Mouse (Mus musculus) CH12.LX (cell line): ENCODE results near the gene Itgb7. TPM values are rescaled to one million over a fixed set of nuclear protein-coding genes. Genes with fewer than 3 reads are reported as not detected.

Experiments used
- DNase-seq: peaks from one replicate; pipeline ENCODE4 v3.0.0-alpha.2; 2013; ENCODE audit errors: extremely low read depth
- H3K27ac ChIP-seq: 2 replicates; pipeline ENCODE4 v1.5.1; 2012; ENCODE audit warnings: low read depth, mild to moderate bottlenecking, control low read depth, moderate library complexity; ENCODE audit not compliant: insufficient read depth
- H3K27me3 ChIP-seq: replicated peaks from 2 replicates; pipeline ENCODE3; 2012; ENCODE audit warnings: inconsistent platforms
- H3K36me3 ChIP-seq, 2 experiments: replicated peaks in 1 of 2; 2 replicates each; pipeline versions ENCODE3 to v1.6.1; 2012; ENCODE audit warnings: inconsistent platforms in 1 of 2, low read length in 1 of 2, mild to moderate bottlenecking in 1 of 2, mixed read lengths in 1 of 2, moderate library complexity in 1 of 2; ENCODE audit not compliant: control insufficient read depth in 1 of 2, insufficient read depth in 1 of 2
- H3K4me1 ChIP-seq, 2 experiments: 2 replicates each; pipeline ENCODE4 v1.6.1; 2012; ENCODE audit warnings: inconsistent platforms in 1 of 2, moderate library complexity in 1 of 2; ENCODE audit not compliant: insufficient read depth in 2 of 2, control insufficient read depth in 1 of 2
- H3K4me2 ChIP-seq: 2 replicates; pipeline ENCODE4 v1.6.1; 2012; ENCODE audit warnings: low read depth, mild to moderate bottlenecking, control low read depth; ENCODE audit not compliant: poor library complexity, insufficient read depth, severe bottlenecking
- H3K4me3 ChIP-seq, 3 experiments: fragments of 150-350 bp in 1 of 3; sonication (generic) in 1 of 3; replicated peaks in 1 of 3; 2 replicates each; pipeline versions ENCODE3 to v1.5.1; 2011 to 2012; ENCODE audit warnings: low read depth in 2 of 3, low read length in 2 of 3, mild to moderate bottlenecking in 2 of 3, moderate library complexity in 2 of 3, control low read depth in 1 of 3, improper control_type of control experiment in 1 of 3, inconsistent platforms in 1 of 3, mixed read lengths in 1 of 3; ENCODE audit not compliant: poor library complexity in 1 of 3
- H3K79me2 ChIP-seq: replicated peaks from 2 replicates; pipeline ENCODE4 v1.6.1; 2012; ENCODE audit warnings: mild to moderate bottlenecking, moderate library complexity; ENCODE audit not compliant: control insufficient read depth, poor library complexity, insufficient read depth, severe bottlenecking; ENCODE audit errors: extremely low read depth
- H3K9ac ChIP-seq: 2 replicates; pipeline ENCODE4 v1.6.1; 2012; ENCODE audit warnings: low read depth, mild to moderate bottlenecking, control low read depth, moderate library complexity; ENCODE audit not compliant: insufficient read depth
- H3K9me3 ChIP-seq: replicated peaks from 2 replicates; pipeline ENCODE3; 2012; ENCODE audit warnings: low read length, inconsistent platforms, mixed read lengths
- CHD1 ChIP-seq: IDR thresholded peaks from 2 replicates; pipeline ENCODE4 v1.6.1; 2012; ENCODE audit warnings: low read depth, low read length, improper control_type of control experiment, inconsistent platforms
- ETS1 ChIP-seq: conservative IDR thresholded peaks from 2 replicates; pipeline ENCODE4 v1.6.1; 2012; ENCODE audit warnings: low read depth, mild to moderate bottlenecking, inconsistent platforms, low read length, improper control_type of control experiment, moderate library complexity
- GABPA ChIP-seq: IDR thresholded peaks from 2 replicates; pipeline ENCODE4 v1.6.1; 2012; ENCODE audit warnings: low read depth, low read length, improper control_type of control experiment, inconsistent platforms; ENCODE audit not compliant: insufficient replicate concordance
- HCFC1 ChIP-seq: IDR thresholded peaks from 2 replicates; pipeline ENCODE4 v1.6.1; 2012; ENCODE audit warnings: low read depth, mild to moderate bottlenecking, inconsistent platforms, low read length, improper control_type of control experiment
- IRF4 ChIP-seq: IDR thresholded peaks from 2 replicates; pipeline ENCODE4 v1.6.1; 2014; ENCODE audit warnings: low read depth, mild to moderate bottlenecking, inconsistent platforms, low read length, improper control_type of control experiment
- JUN ChIP-seq: IDR thresholded peaks from 2 replicates; pipeline ENCODE4 v1.6.1; 2011; ENCODE audit warnings: low read depth, mild to moderate bottlenecking, low read length, improper control_type of control experiment, moderate library complexity; ENCODE audit not compliant: insufficient read depth
- JUND ChIP-seq: conservative IDR thresholded peaks from 2 replicates; pipeline ENCODE4 v1.6.1; 2011; ENCODE audit warnings: low read depth, low read length, improper control_type of control experiment
- MAFK ChIP-seq: IDR thresholded peaks from 2 replicates; pipeline ENCODE4 v1.6.1; 2011; ENCODE audit warnings: low read length, improper control_type of control experiment; ENCODE audit not compliant: insufficient replicate concordance
- MAX ChIP-seq: IDR thresholded peaks from 2 replicates; pipeline ENCODE4 v1.6.1; 2011; ENCODE audit warnings: low read length, improper control_type of control experiment
- MAZ ChIP-seq: IDR thresholded peaks from 2 replicates; pipeline ENCODE4 v1.6.1; 2012; ENCODE audit warnings: low read depth, mild to moderate bottlenecking, inconsistent platforms, low read length, improper control_type of control experiment, moderate library complexity
- MXI1 ChIP-seq: IDR thresholded peaks from 2 replicates; pipeline ENCODE4 v1.6.1; 2011; ENCODE audit warnings: mild to moderate bottlenecking, low read depth, low read length, improper control_type of control experiment
- MYC ChIP-seq: IDR thresholded peaks from 2 replicates; pipeline ENCODE4 v1.6.1; 2011; ENCODE audit warnings: low read depth, mild to moderate bottlenecking, improper control_type of control experiment, low read length
- POLR2AphosphoS2 ChIP-seq: IDR thresholded peaks from 2 replicates; pipeline ENCODE4 v1.6.1; 2011; ENCODE audit warnings: low read depth, low read length, improper control_type of control experiment
- RAD21 ChIP-seq: IDR thresholded peaks from 2 replicates; pipeline ENCODE4 v1.6.1; 2011; ENCODE audit warnings: low read depth, mild to moderate bottlenecking, low read length, improper control_type of control experiment, moderate library complexity
- RCOR1 ChIP-seq: conservative IDR thresholded peaks from 2 replicates; pipeline ENCODE4 v1.6.1; 2012; ENCODE audit warnings: low read depth, mild to moderate bottlenecking, inconsistent platforms, low read length, improper control_type of control experiment
- UBTF ChIP-seq: IDR thresholded peaks from 2 replicates; pipeline ENCODE4 v1.6.1; 2012; ENCODE audit warnings: low read depth, mild to moderate bottlenecking, inconsistent platforms, low read length, improper control_type of control experiment, moderate library complexity
- USF1 ChIP-seq: IDR thresholded peaks from 2 replicates; pipeline ENCODE4 v1.6.1; 2014; ENCODE audit warnings: low read depth, mild to moderate bottlenecking, inconsistent platforms, low read length, improper control_type of control experiment
- USF2 ChIP-seq: conservative IDR thresholded peaks from 2 replicates; pipeline ENCODE4 v1.6.1; 2011; ENCODE audit warnings: low read depth, low read length, improper control_type of control experiment
- ZKSCAN1 ChIP-seq: IDR thresholded peaks from 2 replicates; pipeline ENCODE4 v1.6.1; 2012; ENCODE audit warnings: low read depth, inconsistent platforms, low read length, improper control_type of control experiment, borderline replicate concordance
- ZNF384 ChIP-seq: IDR thresholded peaks from 2 replicates; pipeline ENCODE4 v1.6.1; 2012; ENCODE audit warnings: low read depth, low read length, improper control_type of control experiment, inconsistent platforms
- dilution Hi-C: fragments of 300-500 bp; cut with MboI; formaldehyde crosslinking; loops from 2 replicates; pipeline ENCODE4 v1.14.3; 2020; ENCODE audit warnings: low sequenced_read_pairs; ENCODE audit not compliant: extremely low pct_unique_long_range_greater_than_20kb, extremely low pct_ligation_motif_present
- in situ Hi-C: fragments of 300-500 bp; cut with MboI; formaldehyde crosslinking; loops from 3 replicates; pipeline ENCODE4 v1.14.3; 2019; ENCODE audit warnings: low sequenced_read_pairs, low pct_ligation_motif_present, low pct_unique_long_range_greater_than_20kb, mixed read lengths
- polyA plus RNA-seq: library from polyadenylated mRNA; unstranded; fragments of >175 nt; gene quantifications from 2 replicates; pipeline ENCODE4 v1.2.1, GENCODE M21; 2012; ENCODE audit warnings: low read depth; ENCODE audit not compliant: insufficient read length
- total RNA-seq, 2 experiments: library from RNA; depleted of rRNA; stranded (reverse); fragments of 300-350 nt in 1 of 2; fragments of >200 nt in 1 of 2; gene quantifications; 2 replicates each; pipeline ENCODE4 v1.2.3; 2012 to 2014

Gene Itgb7
- total and polyA plus RNA-seq, 3 experiments: 1.8 to 17.7 (median 2.8) TPM

GRCm38 (mm10) chr15:102217325-102217724, 14.4 kb downstream of the Itgb7 start:
- in situ Hi-C loops (no loop called here), dilution Hi-C loops (no loop called here)
- TF ChIP-seq ZNF384 (no peak), MXI1 (no peak), IRF4 (no peak), POLR2AphosphoS2 (no peak), CHD1 (no peak), ZKSCAN1 (no peak), MAFK (no peak), ETS1 (no peak), MAX (no peak), HCFC1 (no peak), RCOR1 (no peak), JUND (no peak), GABPA (no peak), RAD21 (no peak), UBTF (no peak), JUN (no peak), MAZ (no peak), USF1 (no peak)
- no peak for DNase-seq
- Histone ChIP-seq H3K4me2 (no peak overlapping the region), H3K4me3 (no peak overlapping the region), H3K4me1 (peaks cover 5 to 23% of the 10 kb centered on the region in 2 experiments; a peak in 3 of 4 replicates), H3K79me2 (no peaks in the 10 kb centered on the region), H3K36me3 (peaks cover 35 to 54% of the 10 kb centered on the region in 2 experiments), H3K9ac (no peak overlapping the region), H3K27me3 (peaks cover 3% of the 10 kb centered on the region), H3K27ac (no peak overlapping the region), H3K9me3 (no peaks in the 10 kb centered on the region)

- Histone ChIP-seq H3K27me3 (no peaks in the 10 kb centered on the region), H3K4me3 (no peak overlapping the region), H3K4me2 (no peak overlapping the region), H3K9me3 (no peaks in the 10 kb centered on the region), H3K79me2 (no peaks in the 10 kb centered on the region), H3K36me3 (peaks cover 41 to 60% of the 10 kb centered on the region in 2 experiments), H3K4me1 (peaks cover 5 to 23% of the 10 kb centered on the region in 2 experiments; a peak in 3 of 4 replicates), H3K9ac (no peak overlapping the region), H3K27ac (no peak overlapping the region)
- in situ Hi-C loops (no loop called here), dilution Hi-C loops (no loop called here)
- no peak for DNase-seq
- TF ChIP-seq USF2 (no peak), MYC (no peak), CHD1 (no peak), USF1 (no peak)
These were observed 15.1 kb downstream of the Itgb7 start for GRCm38 (mm10) chr15:102216459-102217228.
